Mouse (Mus musculus): ENCODE data around the gene Gm20772. TPM values are rescaled to one million over a fixed set of nuclear protein-coding genes. Genes with fewer than 3 reads are reported as not detected.
"Not testable (repeated sequence)": the region's sequence is repeated elsewhere in the genome, so short reads cannot be mapped to it uniquely, and the experiment has no call there.

Gm20772 gene
- total RNA-seq (2015; ENCODE audit: low replicate concordance), result not detected in 2 replicates
- not detected in 2 replicates for total RNA-seq (2017; ENCODE audit: low replicate concordance)

GRCm38 (mm10) chrY:17874441-17874840, at the start of gene Gm20772, which contains the start of gene Gm20831:
Gene Gm20772, plus strand, starts transcription at chrY:17874741.
Gene Gm20831, plus strand, starts transcription at chrY:17874741.
- ATAC-seq (replicated peaks; ENCODE audit: low FRiP score, poor library complexity, severe bottlenecking), result not testable (repeated sequence)

GRCm38 (mm10) chrY:17846166-17846565, 28.4 kb upstream of the Gm20772 start, which contains the start of gene Gm21904:
Gene Gm21904, minus strand, starts transcription at chrY:17846266.
- not testable (repeated sequence) for ATAC-seq (replicated peaks; ENCODE audit: low FRiP score, poor library complexity, severe bottlenecking)

Other genes with a start within 250 kb of the Gm20772 start
- gene Gm21904, start 28.5 kb upstream of the Gm20772 start, total RNA-seq (2015; ENCODE audit: low replicate concordance), result not detected in 2 replicates
- not detected in 2 replicates for gene Gm21904, start 28.5 kb upstream of the Gm20772 start, total RNA-seq (2017; ENCODE audit: low replicate concordance)
- gene Gm20831, start within 50 bp of the Gm20772 start, total RNA-seq (2015; ENCODE audit: low replicate concordance), result not detected in 2 replicates
- not detected in 2 replicates for gene Gm20831, start within 50 bp of the Gm20772 start, total RNA-seq (2017; ENCODE audit: low replicate concordance)
- gene Srsy, start 62.6 kb downstream of the Gm20772 start, total RNA-seq (2015; ENCODE audit: low replicate concordance), result not detected in 2 replicates
- not detected in 2 replicates for gene Srsy, start 62.6 kb downstream of the Gm20772 start, total RNA-seq (2017; ENCODE audit: low replicate concordance)
- not detected in 2 replicates for gene Gm21764, start 187.1 kb downstream of the Gm20772 start, total RNA-seq (2015; ENCODE audit: low replicate concordance)
- not detected in 2 replicates for gene Gm21764, start 187.1 kb downstream of the Gm20772 start, total RNA-seq (2017; ENCODE audit: low replicate concordance)
- not detected in 2 replicates for gene Ssty1, start 214.4 kb downstream of the Gm20772 start, total RNA-seq (2015; ENCODE audit: low replicate concordance)
- gene Ssty1, start 214.4 kb downstream of the Gm20772 start, total RNA-seq (2017; ENCODE audit: low replicate concordance), result not detected in 2 replicates

All from erythroid progenitor cell, adult 5-6 weeks (primary cell).